Mouse (Mus musculus): ENCODE results near the gene Fars2. TPM values are rescaled to one million over a fixed set of nuclear protein-coding genes. Genes with fewer than 3 reads are reported as not detected.

Fars2 gene
- polyA plus RNA-seq, 1 experiment from 2014 or later: 30.5 TPM

DNA sequence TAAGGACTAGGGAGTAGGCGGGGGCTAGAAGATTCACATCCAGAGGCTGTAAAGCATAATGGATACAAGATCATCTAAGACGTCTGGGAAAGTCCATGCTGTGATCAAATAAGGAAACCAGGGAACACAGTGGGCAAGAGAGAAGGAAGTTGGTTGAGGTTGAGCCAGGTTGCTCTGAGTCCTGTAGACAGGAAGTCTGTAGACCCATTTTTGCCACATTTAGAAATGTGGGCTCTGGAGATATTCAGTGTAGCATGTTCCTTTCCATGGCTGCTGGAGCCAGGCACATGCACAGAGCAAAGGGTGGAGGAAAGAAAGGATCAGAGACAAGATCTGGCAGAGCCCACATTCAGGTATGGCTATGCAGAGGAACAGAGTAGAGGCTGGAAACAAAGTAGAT is 378.8 kb downstream of the Fars2 start:
- Histone ChIP-seq H3K4me3 (ENCODE audit: low read depth, low read length) (no peak overlapping the region), H3K27ac (ENCODE audit: low read depth, low read length) (no peak overlapping the region), H3K4me1 (ENCODE audit: control insufficient read depth, insufficient read depth, low read length) (no peaks in the 10 kb centered on the region), H3K36me3 (ENCODE audit: control insufficient read depth, insufficient read depth, low read length) (no peaks in the 10 kb centered on the region), H3K27me3 (ENCODE audit: control insufficient read depth, insufficient read depth, low read length) (no peaks in the 10 kb centered on the region), H3K9me3 (ENCODE audit: control insufficient read depth, low read length) (no peaks in the 10 kb centered on the region), H3K9ac (ENCODE audit: low read length) (no peak overlapping the region), H3K4me2 (no peak overlapping the region)
- WGBS: 88% methylated on average over 2 of the region's 2 CpGs
- ATAC-seq (ENCODE audit: low FRiP score) (no peak), DNase-seq (ENCODE audit: low spot score, missing footprints) (no peak)

DNA sequence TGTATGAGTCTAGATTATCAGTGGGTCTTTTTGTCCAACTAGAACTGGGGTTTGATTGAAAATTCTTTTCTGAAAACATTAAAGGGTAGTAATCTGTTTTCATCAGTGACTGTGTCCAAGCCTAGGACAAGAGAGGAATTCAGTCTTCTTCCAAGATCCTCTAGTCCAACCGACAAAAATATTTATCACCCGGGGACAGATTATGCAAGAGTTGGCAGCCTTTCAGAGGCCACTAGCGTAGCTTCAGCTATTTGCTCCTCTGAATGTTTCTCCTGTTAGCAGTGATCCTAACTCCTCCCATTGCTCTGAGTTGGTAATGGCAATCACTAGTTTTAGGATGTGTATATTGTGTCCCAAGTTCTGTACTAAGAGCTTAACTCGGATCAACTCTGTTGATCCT is 380.1 kb downstream of the Fars2 start:
- Histone ChIP-seq H3K36me3 (ENCODE audit: control insufficient read depth, insufficient read depth, low read length) (no peaks in the 10 kb centered on the region), H3K27ac (ENCODE audit: low read depth, low read length) (no peak overlapping the region), H3K27me3 (ENCODE audit: control insufficient read depth, insufficient read depth, low read length) (no peaks in the 10 kb centered on the region), H3K9me3 (ENCODE audit: control insufficient read depth, low read length) (no peaks in the 10 kb centered on the region), H3K4me2 (no peak overlapping the region), H3K4me3 (ENCODE audit: low read depth, low read length) (no peak overlapping the region), H3K4me1 (ENCODE audit: control insufficient read depth, insufficient read depth, low read length) (no peaks in the 10 kb centered on the region), H3K9ac (ENCODE audit: low read length) (no peak overlapping the region)
- no peak for ATAC-seq (ENCODE audit: low FRiP score)
- DNase-seq (ENCODE audit: low spot score, missing footprints): no peak
- WGBS: 85% methylated on average over 4 of the region's 4 CpGs

DNA sequence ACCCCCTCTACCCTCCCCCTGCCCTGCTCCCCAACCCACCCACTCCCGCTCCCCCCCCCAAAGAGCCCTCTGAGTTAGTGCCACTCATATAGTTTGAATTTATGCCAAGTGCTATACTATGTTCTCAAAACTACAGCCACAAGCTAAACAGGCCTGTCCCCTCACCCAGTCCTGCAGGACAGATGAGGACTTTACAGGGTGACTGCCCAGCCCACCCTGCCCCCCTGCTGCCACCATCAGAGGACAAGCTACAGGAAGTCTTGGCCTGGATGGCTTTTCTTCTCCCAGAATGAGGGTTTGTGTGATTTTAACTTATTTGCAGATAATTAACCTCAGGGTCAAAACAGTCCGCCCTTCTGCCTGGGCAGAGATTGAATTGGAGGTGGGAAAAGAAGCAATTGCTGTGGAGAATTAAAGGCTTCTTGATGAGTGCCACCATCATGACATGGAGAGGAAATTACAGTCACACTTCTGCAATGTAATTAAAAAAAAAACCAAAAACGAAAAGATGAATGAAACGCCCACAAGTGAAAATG is 383.2 kb downstream of the Fars2 start:
- no peak for ATAC-seq (ENCODE audit: low FRiP score)
- Histone ChIP-seq H3K9me3 (ENCODE audit: control insufficient read depth, low read length) (no peaks in the 10 kb centered on the region), H3K27ac (ENCODE audit: low read depth, low read length) (no peak overlapping the region), H3K4me3 (ENCODE audit: low read depth, low read length) (no peak overlapping the region), H3K36me3 (ENCODE audit: control insufficient read depth, insufficient read depth, low read length) (no peaks in the 10 kb centered on the region), H3K4me2 (no peak overlapping the region), H3K9ac (ENCODE audit: low read length) (no peak overlapping the region), H3K27me3 (ENCODE audit: control insufficient read depth, insufficient read depth, low read length) (no peaks in the 10 kb centered on the region), H3K4me1 (ENCODE audit: control insufficient read depth, insufficient read depth, low read length) (no peaks in the 10 kb centered on the region)
- WGBS: 79% methylated on average over 4 of the region's 4 CpGs
- DNase-seq (ENCODE audit: low spot score, missing footprints): no peak

DNA sequence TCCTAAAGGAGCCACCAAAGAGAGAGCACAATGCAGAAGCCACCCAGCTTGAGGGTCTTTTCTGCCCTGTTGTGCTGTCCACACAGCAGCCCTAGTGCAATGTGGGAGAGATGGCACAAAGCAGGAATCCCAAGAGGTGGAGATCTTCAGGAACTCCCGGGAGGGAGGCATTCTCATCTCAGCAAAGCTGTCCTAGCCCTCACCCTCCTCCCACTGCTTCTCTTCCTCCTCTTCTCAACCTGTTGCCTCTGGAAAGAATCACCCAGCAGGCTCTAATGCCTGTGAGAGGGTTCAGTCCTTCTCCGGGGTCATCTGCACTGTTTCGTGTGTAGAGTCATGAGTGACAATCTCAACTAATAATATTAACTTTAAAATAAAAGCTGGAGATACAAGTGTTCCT is 386.3 kb downstream of the Fars2 start:
- no peak for DNase-seq (ENCODE audit: low spot score, missing footprints)
- Histone ChIP-seq H3K27ac (ENCODE audit: low read depth, low read length) (no peak overlapping the region), H3K9me3 (ENCODE audit: control insufficient read depth, low read length) (no peaks in the 10 kb centered on the region), H3K4me1 (ENCODE audit: control insufficient read depth, insufficient read depth, low read length) (no peaks in the 10 kb centered on the region), H3K4me3 (ENCODE audit: low read depth, low read length) (no peak overlapping the region), H3K4me2 (no peak overlapping the region), H3K9ac (ENCODE audit: low read length) (no peak overlapping the region), H3K36me3 (ENCODE audit: control insufficient read depth, insufficient read depth, low read length) (no peaks in the 10 kb centered on the region), H3K27me3 (ENCODE audit: control insufficient read depth, insufficient read depth, low read length) (no peaks in the 10 kb centered on the region)
- 77% methylated on average over 3 of the region's 3 CpGs for WGBS
- ATAC-seq (ENCODE audit: low FRiP score): no peak

DNA sequence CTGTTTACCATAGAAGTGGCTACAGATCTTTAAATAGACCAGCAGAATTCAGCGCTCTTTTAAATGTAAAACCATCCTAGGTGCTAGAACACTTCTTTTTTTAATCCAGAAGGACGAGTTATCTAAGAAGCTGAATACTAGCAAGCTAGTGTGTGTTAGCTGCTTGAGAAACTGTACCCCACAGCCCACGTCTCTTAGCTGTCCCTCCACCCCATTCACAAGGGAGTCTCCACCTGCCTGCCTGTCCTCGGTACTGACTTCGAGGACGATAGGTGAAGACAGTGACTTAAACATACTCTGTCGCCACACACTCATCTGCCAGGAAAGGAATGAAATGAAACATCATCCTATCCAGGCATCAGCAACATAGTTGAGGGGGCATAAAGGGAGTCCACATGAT is 386.8 kb downstream of the Fars2 start:
- no peak for DNase-seq (ENCODE audit: low spot score, missing footprints)
- WGBS: 89% methylated on average over 7 of the region's 7 CpGs
- ATAC-seq (ENCODE audit: low FRiP score): no peak
- Histone ChIP-seq H3K9me3 (ENCODE audit: control insufficient read depth, low read length) (no peaks in the 10 kb centered on the region), H3K27me3 (ENCODE audit: control insufficient read depth, insufficient read depth, low read length) (no peaks in the 10 kb centered on the region), H3K4me3 (ENCODE audit: low read depth, low read length) (no peak overlapping the region), H3K4me2 (no peak overlapping the region), H3K36me3 (ENCODE audit: control insufficient read depth, insufficient read depth, low read length) (no peaks in the 10 kb centered on the region), H3K9ac (ENCODE audit: low read length) (no peak overlapping the region), H3K4me1 (ENCODE audit: control insufficient read depth, insufficient read depth, low read length) (no peaks in the 10 kb centered on the region), H3K27ac (ENCODE audit: low read depth, low read length) (no peak overlapping the region)

DNA sequence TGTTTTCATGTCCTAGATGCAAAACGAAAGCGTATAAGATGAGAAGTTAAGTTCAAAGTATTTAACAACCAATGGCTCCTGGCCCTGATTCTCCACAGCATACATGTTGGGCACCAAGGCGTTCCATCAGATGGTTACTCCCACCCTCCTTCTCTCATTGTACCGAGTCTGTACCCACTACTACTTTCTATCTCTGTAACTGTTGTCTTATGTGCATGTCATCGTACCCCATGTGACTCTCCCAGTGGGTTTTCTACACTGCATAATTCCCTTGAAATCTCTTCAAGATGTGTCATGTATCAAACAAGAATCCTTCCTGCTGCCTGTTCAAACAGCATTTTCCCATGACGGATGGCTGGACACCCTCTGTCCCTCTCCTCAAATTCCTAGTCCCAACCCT is 388.5 kb downstream of the Fars2 start:
- no peak overlapping the region for H3K4me3 ChIP-seq (ENCODE audit: low read depth, low read length)
- WGBS: 90% methylated on average over 6 of the region's 6 CpGs
- no peaks in the 10 kb centered on the region for H3K27me3 ChIP-seq (ENCODE audit: control insufficient read depth, insufficient read depth, low read length)
- H3K9me3 ChIP-seq (ENCODE audit: control insufficient read depth, low read length): no peaks in the 10 kb centered on the region
- no peak overlapping the region for H3K4me2 ChIP-seq
- no peak overlapping the region for H3K9ac ChIP-seq (ENCODE audit: low read length)
- no peaks in the 10 kb centered on the region for H3K4me1 ChIP-seq (ENCODE audit: control insufficient read depth, insufficient read depth, low read length)
- no peak for DNase-seq (ENCODE audit: low spot score, missing footprints)
- no peak overlapping the region for H3K27ac ChIP-seq (ENCODE audit: low read depth, low read length)
- no peak for ATAC-seq (ENCODE audit: low FRiP score)
- no peaks in the 10 kb centered on the region for H3K36me3 ChIP-seq (ENCODE audit: control insufficient read depth, insufficient read depth, low read length)

DNA sequence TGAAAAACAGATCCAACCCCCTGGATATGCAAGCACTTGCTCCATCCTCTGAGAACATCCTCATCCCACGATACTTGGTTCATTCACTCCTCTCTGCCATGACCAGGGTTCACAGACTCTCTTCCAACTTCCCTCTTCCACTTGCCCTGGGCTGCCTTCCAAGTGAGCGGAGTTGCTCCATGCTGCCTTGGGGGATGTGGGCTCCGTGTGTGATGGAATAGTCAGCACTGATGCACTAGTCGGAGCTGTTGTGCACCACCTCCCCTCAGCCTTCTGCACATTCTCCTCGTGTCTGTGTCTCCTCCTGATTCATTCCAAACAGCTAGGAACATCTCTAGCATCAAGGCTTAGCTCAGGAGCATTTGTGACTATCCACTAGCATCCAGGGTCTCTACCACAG is 389.1 kb downstream of the Fars2 start:
- WGBS: 84% methylated on average over 5 of the region's 5 CpGs
- no peaks in the 10 kb centered on the region for H3K27me3 ChIP-seq (ENCODE audit: control insufficient read depth, insufficient read depth, low read length)
- H3K9ac ChIP-seq (ENCODE audit: low read length): no peak overlapping the region
- H3K36me3 ChIP-seq (ENCODE audit: control insufficient read depth, insufficient read depth, low read length): no peaks in the 10 kb centered on the region
- no peak for DNase-seq (ENCODE audit: low spot score, missing footprints)
- no peak overlapping the region for H3K27ac ChIP-seq (ENCODE audit: low read depth, low read length)
- ATAC-seq (ENCODE audit: low FRiP score): no peak
- H3K4me3 ChIP-seq (ENCODE audit: low read depth, low read length): no peak overlapping the region
- no peaks in the 10 kb centered on the region for H3K4me1 ChIP-seq (ENCODE audit: control insufficient read depth, insufficient read depth, low read length)
- H3K9me3 ChIP-seq (ENCODE audit: control insufficient read depth, low read length): no peaks in the 10 kb centered on the region
- no peak overlapping the region for H3K4me2 ChIP-seq

DNA sequence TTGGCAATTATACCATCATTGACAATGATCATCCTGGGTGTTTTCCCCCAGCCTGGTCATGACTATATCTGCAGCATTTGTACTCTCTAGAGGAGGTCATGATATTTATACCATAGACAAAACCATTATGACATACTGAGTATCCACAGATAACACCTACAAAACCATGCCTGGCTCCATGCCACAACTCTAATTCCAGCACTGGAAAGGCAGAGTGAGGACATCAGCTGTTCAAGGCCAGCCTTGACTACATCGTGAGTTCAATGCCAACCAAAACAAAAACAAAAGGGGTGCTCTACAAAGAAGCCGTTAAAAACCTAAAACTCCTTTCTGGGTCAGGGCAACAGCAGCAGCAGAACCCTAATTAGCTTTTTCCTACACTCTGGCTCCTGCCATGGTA is 392.9 kb downstream of the Fars2 start:
- Histone ChIP-seq H3K4me1 (ENCODE audit: control insufficient read depth, insufficient read depth, low read length) (no peaks in the 10 kb centered on the region), H3K27ac (ENCODE audit: low read depth, low read length) (no peak overlapping the region), H3K9ac (ENCODE audit: low read length) (no peak overlapping the region), H3K9me3 (ENCODE audit: control insufficient read depth, low read length) (no peaks in the 10 kb centered on the region), H3K4me3 (ENCODE audit: low read depth, low read length) (no peak overlapping the region), H3K4me2 (no peak overlapping the region), H3K27me3 (ENCODE audit: control insufficient read depth, insufficient read depth, low read length) (no peaks in the 10 kb centered on the region), H3K36me3 (ENCODE audit: control insufficient read depth, insufficient read depth, low read length) (no peaks in the 10 kb centered on the region)
- 81% methylated on average over 2 of the region's 2 CpGs for WGBS
- no peak for DNase-seq (ENCODE audit: low spot score, missing footprints)
- ATAC-seq (ENCODE audit: low FRiP score): no peak

DNA sequence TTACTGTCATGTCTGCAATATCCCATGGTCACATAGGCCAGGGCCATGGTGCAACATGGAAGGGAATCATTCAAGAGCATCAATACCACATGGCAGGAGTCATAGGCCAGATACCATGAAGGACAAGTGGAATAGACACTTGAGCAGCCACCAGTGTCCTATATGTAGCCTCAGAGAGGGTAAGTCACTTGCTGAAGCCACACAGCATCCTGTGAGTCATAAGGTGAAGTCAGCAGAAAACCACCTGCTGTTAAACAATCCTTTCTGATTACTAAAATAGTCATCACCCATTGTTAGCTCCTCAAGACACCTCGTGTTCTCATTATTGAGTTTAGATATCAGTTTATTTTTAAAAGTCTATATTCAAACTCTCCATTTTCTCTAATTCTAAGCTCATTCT is 395.9 kb downstream of the Fars2 start:
- Histone ChIP-seq H3K4me1 (ENCODE audit: control insufficient read depth, insufficient read depth, low read length) (peaks cover 6% of the 10 kb centered on the region; the same call in 1 of the 2 replicates), H3K4me3 (ENCODE audit: low read depth, low read length) (no peak overlapping the region), H3K9ac (ENCODE audit: low read length) (no peak overlapping the region), H3K36me3 (ENCODE audit: control insufficient read depth, insufficient read depth, low read length) (no peaks in the 10 kb centered on the region), H3K27me3 (ENCODE audit: control insufficient read depth, insufficient read depth, low read length) (no peaks in the 10 kb centered on the region), H3K4me2 (no peak overlapping the region), H3K27ac (ENCODE audit: low read depth, low read length) (no peak overlapping the region), H3K9me3 (ENCODE audit: control insufficient read depth, low read length) (no peaks in the 10 kb centered on the region)
- ATAC-seq (ENCODE audit: low FRiP score) (no peak), DNase-seq (ENCODE audit: low spot score, missing footprints) (no peak)
- 80% methylated on average over 1 of the region's 1 CpGs for WGBS

DNA sequence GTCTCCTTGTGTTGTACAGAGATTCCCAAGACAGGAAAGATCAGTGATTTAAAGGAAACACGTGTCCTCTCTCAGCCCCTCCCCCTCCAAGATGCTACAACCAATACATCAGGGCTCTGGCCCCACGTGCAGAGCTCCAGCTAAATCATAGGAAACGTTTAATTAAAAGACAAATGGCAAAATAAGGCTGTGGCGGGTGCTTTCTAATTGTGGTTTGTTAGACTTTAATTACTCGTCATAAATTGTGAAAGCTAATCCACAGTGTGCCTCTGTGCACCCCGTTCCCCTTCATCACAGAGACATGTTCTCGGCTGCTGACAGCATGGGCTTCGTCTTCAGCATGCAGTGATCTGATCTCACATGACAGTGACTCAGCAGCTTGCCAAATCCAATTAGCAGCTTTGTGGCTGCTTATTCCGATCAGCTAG is 400.9 kb downstream of the Fars2 start:
- Histone ChIP-seq H3K27ac (ENCODE audit: low read depth, low read length) (no peak overlapping the region), H3K9ac (ENCODE audit: low read length) (no peak overlapping the region), H3K4me1 (ENCODE audit: control insufficient read depth, insufficient read depth, low read length) (peaks cover 8% of the 10 kb centered on the region; the same call in 1 of the 2 replicates), H3K9me3 (ENCODE audit: control insufficient read depth, low read length) (no peaks in the 10 kb centered on the region), H3K4me3 (ENCODE audit: low read depth, low read length) (no peak overlapping the region), H3K27me3 (ENCODE audit: control insufficient read depth, insufficient read depth, low read length) (no peaks in the 10 kb centered on the region), H3K36me3 (ENCODE audit: control insufficient read depth, insufficient read depth, low read length) (no peaks in the 10 kb centered on the region), H3K4me2 (no peak overlapping the region)
- DNase-seq (ENCODE audit: low spot score, missing footprints) (peak; percentile 91), ATAC-seq (ENCODE audit: low FRiP score) (peak; percentile 70)
- WGBS: 42% methylated on average over 9 of the region's 9 CpGs

Data from midbrain, embryonic 11.5 days (tissue).